ENCODE assay signal across 19 mouse cellular contexts in the genomic region with DNA sequence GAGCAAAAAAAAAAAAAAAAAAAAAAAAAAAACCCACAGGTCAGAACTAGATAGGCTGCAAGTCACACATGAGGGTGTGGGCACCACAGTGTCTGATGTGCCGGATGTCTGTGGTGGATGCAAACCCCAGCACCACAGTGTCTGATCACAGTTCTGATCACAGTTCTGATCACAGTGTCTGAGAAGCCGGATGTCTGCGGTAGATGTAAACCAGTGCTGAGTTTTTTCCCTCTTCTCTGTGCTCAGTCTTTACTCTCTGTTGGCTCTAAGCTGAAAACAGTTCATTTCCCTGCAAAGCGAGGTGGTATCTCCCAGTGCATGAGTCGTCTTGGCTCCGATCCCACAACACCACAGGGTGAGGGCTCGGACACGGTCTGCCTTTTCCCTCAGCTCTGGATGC. TPM values are rescaled to one million over a fixed set of nuclear protein-coding genes. Genes with fewer than 3 reads are reported as not detected.
A peak's percentile ranks its signal among the peaks of the same experiment; 100 is the strongest.
DNase-seq lines count a peak whose midpoint lies in the region; ATAC-seq and TF ChIP-seq lines count a peak whose summit lies in the region.
"Not testable (repeated sequence)": the region's sequence is repeated elsewhere in the genome, so short reads cannot be mapped to it uniquely, and the experiment has no call there.
"Had no signal": no experiment of that assay in that cellular context is flagged by ENCODE, and none has a peak within 500 bp of the region (broad histone marks: within the 10 kb centered on the region; RNA-seq: fewer than 3 reads in every experiment).

No protein-coding gene starts in this region.

- 60% methylated on average over 8 of the region's 8 CpGs for WGBS in hindbrain, postnatal 0 days
- 41% methylated on average over 8 of the region's 8 CpGs for WGBS in small intestine, adult 2 months

- TF ChIP-seq POLR2A in small intestine, adult 2 months (IDR thresholded peaks at IDR 0.05; ENCODE audit: low read depth, low read length) = not testable (repeated sequence)

- not testable (repeated sequence) for H3K27ac ChIP-seq in hindbrain, postnatal 0 days
- peak overlapping the region; percentile 65 for H3K27ac ChIP-seq in small intestine, adult 2 months (ENCODE audit: insufficient read depth, low read depth, low read length)

- TF ChIP-seq CTCF in hindbrain, postnatal 0 days (IDR thresholded peaks at IDR 0.05; ENCODE audit: low read depth); small intestine, adult 2 months (IDR thresholded peaks at IDR 0.05; ENCODE audit: extremely low read depth, insufficient read length, insufficient replicate concordance, low read depth, low read length): not testable (repeated sequence)

- not testable (repeated sequence) for ATAC-seq in hindbrain, postnatal 0 days
- ATAC-seq in megakaryocyte progenitor cell, adult 5-6 weeks (replicated peaks; ENCODE audit: poor library complexity) = peak; percentile 70

- H3K36me3 ChIP-seq in hindbrain, postnatal 0 days (ENCODE audit: insufficient read depth, low read length); small intestine, adult 2 months (ENCODE audit: control insufficient read depth, insufficient read depth, low read length): not testable (repeated sequence)

- H3K4me3 ChIP-seq in hindbrain, postnatal 0 days (ENCODE audit: low read length) = not testable (repeated sequence)
- H3K4me3 ChIP-seq in small intestine, adult 2 months (ENCODE audit: low read depth, low read length) = peak overlapping the region; percentile 40; the same call in 1 of the 2 replicates

- H3K9me3 ChIP-seq in hindbrain, postnatal 0 days (ENCODE audit: low read length) = not testable (repeated sequence)

- H3K27me3 ChIP-seq in hindbrain, postnatal 0 days (ENCODE audit: insufficient read depth, low read length); small intestine, adult 2 months (ENCODE audit: control insufficient read depth, insufficient read depth, low read length): not testable (repeated sequence)

- not testable (repeated sequence) for H3K9ac ChIP-seq in hindbrain, postnatal 0 days (replicated peaks; ENCODE audit: low read length)

- not testable (repeated sequence) for H3K4me1 ChIP-seq in hindbrain, postnatal 0 days (ENCODE audit: insufficient read depth, low read length)
- peaks cover 13% of the 10 kb centered on the region; the same call in 1 of the 2 replicates for H3K4me1 ChIP-seq in small intestine, adult 2 months (ENCODE audit: control insufficient read depth, insufficient read depth, insufficient read length, low read length)

- DNase-seq in 3134 (ENCODE audit: extremely low read depth, insufficient read length, low spot score) (peak; percentile 71), MN1 (ENCODE audit: low spot score) (peak; percentile 71)
- DNase-seq in adrenal gland, postnatal 36 days = peak; percentile 23 to 59
- peak; percentile 85 for DNase-seq in heart, adult 11 months
- DNase-seq in hindbrain, postnatal 0 days (ENCODE audit: low spot score) = peak; percentile 48
- peak; percentile 60 for DNase-seq in thymus, postnatal 14 days

- not testable (repeated sequence) for H3K4me2 ChIP-seq in hindbrain, postnatal 0 days (ENCODE audit: low read depth, low read length)

RNA-seq across cellular contexts. Expression of a gene that starts 4.5 kb away (rescaled TPM):
- total RNA-seq in adrenal gland, postnatal 36 days (2021) = 1 to 10 TPM; 1.1 to 1.2 TPM
- 0.37 TPM in 1 of 2 replicates, not detected in the other for total RNA-seq in hindbrain, postnatal 0 days (2014; rRNA removed)
- 0.41 and 1.2 TPM in 2 replicates for polyA plus RNA-seq in hindbrain, postnatal 0 days (2015; fragmentation: Nextera tagmentation; extraction: Ambion mirVana)
- total RNA-seq in megakaryocyte progenitor cell, adult 5-6 weeks (2015) = not detected in 2 replicates
- total RNA-seq in megakaryocyte progenitor cell, adult 5-6 weeks (2017) = not detected in 2 replicates
- 5.7 and 102 TPM in 2 replicates for polyA plus RNA-seq in small intestine, adult 2 months (2012; rRNA removed)
- total RNA-seq: ES-E14; gastrocnemius, postnatal 10 days; left cerebral cortex, adult 2 months had no signal
- polyA plus RNA-seq: forebrain, embryonic 12.5 days; limb, embryonic 11.5 days; liver, embryonic 12.5 days; lung, embryonic 15.5 days; midbrain, postnatal 0 days had no signal

RNA-seq across cellular contexts. Expression of a gene that starts 23.4 kb away (rescaled TPM):
- not detected for total RNA-seq in adrenal gland, postnatal 36 days (2021)
- total RNA-seq in hindbrain, postnatal 0 days (2014; rRNA removed) = 0.50 and 0.84 TPM in 2 replicates
- 0.35 and 0.50 TPM in 2 replicates for polyA plus RNA-seq in hindbrain, postnatal 0 days (2015; fragmentation: Nextera tagmentation; extraction: Ambion mirVana)
- 0.05 and 1.8 TPM in 2 replicates for total RNA-seq in megakaryocyte progenitor cell, adult 5-6 weeks (2015)
- 0.14 and 0.50 TPM in 2 replicates for total RNA-seq in megakaryocyte progenitor cell, adult 5-6 weeks (2017)
- polyA plus RNA-seq in small intestine, adult 2 months (2012; rRNA removed) = 0.10 and 0.11 TPM in 2 replicates
- total RNA-seq: heart, adult 8-10 months; heart, postnatal 36 days; midbrain, postnatal 0 days had no signal
- polyA plus RNA-seq: limb, embryonic 11.5 days; lung, embryonic 15.5 days had no signal

RNA-seq across cellular contexts. Expression of a gene that starts 34.7 kb away (rescaled TPM):
- total RNA-seq in adrenal gland, postnatal 36 days (2021) = not detected
- 0.07 TPM in 1 of 2 replicates, not detected in the other for total RNA-seq in hindbrain, postnatal 0 days (2014; rRNA removed)
- polyA plus RNA-seq in hindbrain, postnatal 0 days (2015; fragmentation: Nextera tagmentation; extraction: Ambion mirVana) = not detected in 2 replicates
- total RNA-seq in megakaryocyte progenitor cell, adult 5-6 weeks (2015) = 0.94 TPM in 1 of 2 replicates, not detected in the other
- total RNA-seq in megakaryocyte progenitor cell, adult 5-6 weeks (2017) = 0.07 TPM in 1 of 2 replicates, not detected in the other
- 1.9 and 3.6 TPM in 2 replicates for polyA plus RNA-seq in small intestine, adult 2 months (2012; rRNA removed)
- total RNA-seq: gastrocnemius, postnatal 10 days; heart, adult 8-10 months; heart, postnatal 36 days; midbrain, postnatal 0 days had no signal
- polyA plus RNA-seq: forebrain, embryonic 12.5 days; limb, embryonic 11.5 days; liver, embryonic 12.5 days; midbrain, postnatal 0 days; neural tube, embryonic 14.5 days had no signal
